In the genomic region with DNA sequence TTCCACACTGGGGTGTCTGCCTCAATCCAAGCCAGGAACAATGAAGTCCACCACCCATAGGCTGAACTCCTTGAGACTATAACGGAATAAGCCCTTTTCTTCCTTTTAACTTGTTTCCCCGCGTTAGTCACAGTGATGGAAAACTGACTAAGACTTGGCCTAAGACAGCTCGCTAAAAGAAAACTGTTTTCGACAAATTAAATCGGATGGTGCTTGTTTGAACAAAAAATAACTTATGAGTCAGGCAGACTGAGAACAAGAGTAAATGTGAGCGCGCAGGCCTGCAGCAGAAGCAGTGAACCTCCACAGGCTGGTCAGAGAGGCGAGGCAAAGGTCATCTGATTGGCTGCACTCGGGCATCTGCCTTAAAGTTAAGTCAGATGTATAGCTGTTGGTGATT, we compare ENCODE assay signal across 20 mouse cellular contexts.
"Had no signal": no experiment of that assay in that cellular context is flagged by ENCODE, and none has a peak within 500 bp of the region (broad histone marks: within the 10 kb centered on the region; RNA-seq: fewer than 3 reads in every experiment).

No protein-coding gene starts in this region.

- DNase-seq: cerebellum, adult 8-10 months; cerebellum, adult 9-10 months; cerebellum, adult 9-11 months; cerebellum, postnatal 10 days; cerebellum, postnatal 14 days; cerebellum, postnatal 25 days; cerebellum, postnatal 36 days; embryo, embryonic 11 days; forebrain, postnatal 0 days; gastrocnemius, adult 2 months; gastrocnemius, postnatal 10 days; gastrocnemius, postnatal 14 days; gastrocnemius, postnatal 25 days; heart, adult 11 months; heart, adult 18-20 months; heart, adult 2 months had no signal

- ATAC-seq: forebrain, embryonic 13.5 days; forebrain, embryonic 14.5 days; forebrain, embryonic 15.5 days; forebrain, embryonic 16.5 days; forebrain, postnatal 0 days had no signal
